Mouse (Mus musculus) E14TG2a.4 (cell line): ENCODE results near the gene Sept6.

Experiments
- H3K27me3 ChIP-seq: 2 replicates; pipeline ENCODE4 v1.6.1; 2014; ENCODE audit warnings: low read length, control low read depth; ENCODE audit not compliant: insufficient read depth
- H3K36me3 ChIP-seq: 2 replicates; pipeline ENCODE4 v1.6.1; 2014; ENCODE audit warnings: low read length, control low read depth; ENCODE audit not compliant: insufficient read depth
- H3K4me1 ChIP-seq: replicated peaks from 2 replicates; pipeline ENCODE4 v1.6.1; 2014; ENCODE audit warnings: low read depth, low read length, control low read depth
- H3K4me3 ChIP-seq: replicated peaks from 2 replicates; pipeline ENCODE4 v1.5.1; 2014; ENCODE audit warnings: mild to moderate bottlenecking, low read length
- H3K9me3 ChIP-seq: 2 replicates; pipeline ENCODE4 v1.6.1; 2014; ENCODE audit warnings: low read length, control low read depth
- CTCF ChIP-seq: conservative IDR thresholded peaks from 2 replicates; pipeline ENCODE4 v1.5.1; 2014; ENCODE audit warnings: low read length
- NANOG ChIP-seq: IDR thresholded peaks from 2 replicates; pipeline ENCODE4 v1.6.1; 2014; ENCODE audit warnings: borderline replicate concordance, low read length, mixed read lengths
- POU5F1 ChIP-seq: IDR thresholded peaks from 2 replicates; pipeline ENCODE4 v1.6.1; 2014; ENCODE audit warnings: low read length, borderline replicate concordance

Gene Sept6

DNA sequence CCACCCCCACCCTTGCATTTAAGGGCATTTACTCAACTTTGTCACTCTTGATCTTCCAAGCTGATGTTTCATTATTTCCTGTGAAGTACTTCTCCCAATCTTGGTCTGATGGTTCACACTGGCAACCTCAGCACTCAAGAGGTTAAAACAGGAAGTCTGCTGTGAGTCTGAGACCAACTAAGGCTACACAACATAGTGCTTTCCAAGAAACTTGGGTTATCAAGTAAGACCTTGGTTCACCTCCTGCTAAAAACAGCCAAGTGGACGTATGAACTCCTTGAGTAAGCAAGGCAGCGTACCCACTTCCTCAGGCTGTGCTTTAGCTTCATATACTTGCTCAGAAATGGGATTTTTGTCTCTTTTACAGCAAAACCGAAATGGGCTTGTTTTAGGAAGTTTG lies 121.2 kb downstream of the Sept6 start:
- Histone ChIP-seq H3K4me3 (no peak overlapping the region), H3K4me1 (peaks cover 6% of the 10 kb centered on the region; the same call in 1 of the 2 replicates), H3K36me3 (no peaks in the 10 kb centered on the region), H3K9me3 (no peaks in the 10 kb centered on the region), H3K27me3 (no peaks in the 10 kb centered on the region)
- TF ChIP-seq POU5F1 (no peak), NANOG (no peak), CTCF (no peak)

DNA sequence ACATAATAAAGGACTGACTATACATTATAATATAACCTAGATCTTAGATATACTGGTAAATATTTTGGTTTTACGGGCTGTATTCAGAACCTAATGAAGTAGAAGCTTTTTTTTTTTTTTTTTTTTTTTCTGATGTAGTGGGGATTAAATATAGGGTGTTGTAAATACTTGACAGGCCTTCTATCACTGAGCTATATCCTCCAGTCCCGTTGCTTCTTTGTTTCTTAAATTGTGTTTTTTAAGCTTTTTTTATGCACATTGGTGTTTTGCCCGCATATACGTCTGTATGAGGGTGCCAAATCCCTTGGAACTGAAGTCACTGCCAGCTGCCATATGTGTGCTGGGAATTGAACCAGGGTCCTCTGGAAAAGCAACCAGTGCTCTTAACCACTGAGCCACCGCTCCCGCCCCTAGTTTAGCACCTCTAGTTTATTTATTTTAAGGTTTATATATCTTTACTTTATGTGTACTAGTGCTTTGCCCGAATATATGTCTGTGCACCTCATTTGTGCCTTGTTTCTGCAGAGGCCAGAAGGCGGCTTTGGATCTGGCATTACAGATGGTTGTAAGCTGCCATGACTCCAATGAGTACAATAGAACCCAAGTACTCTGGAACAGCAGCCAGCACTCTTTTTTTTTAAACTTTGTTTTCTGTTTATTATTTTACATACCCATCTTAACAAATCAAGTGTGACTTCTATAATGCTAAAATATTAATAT lies 126.8 kb downstream of the Sept6 start:
- TF ChIP-seq CTCF (no peak), POU5F1 (no peak), NANOG (no peak)
- Histone ChIP-seq H3K4me3 (peak overlapping the region; percentile 76), H3K9me3 (no peaks in the 10 kb centered on the region), H3K27me3 (no peaks in the 10 kb centered on the region), H3K36me3 (peaks cover 8% of the 10 kb centered on the region), H3K4me1 (peaks cover 10% of the 10 kb centered on the region; the same call in 1 of the 2 replicates)

GRCm38 (mm10) chrX:36863766-36864608 lies 127.6 kb downstream of the Sept6 start:
- Histone ChIP-seq H3K9me3 (no peaks in the 10 kb centered on the region), H3K36me3 (peaks cover 11% of the 10 kb centered on the region)
- no peak for TF ChIP-seq POU5F1
- TF ChIP-seq CTCF, result no peak
- TF ChIP-seq NANOG, result no peak

More at GRCm38 (mm10) chrX:36863766-36864608, 127.6 kb downstream of the Sept6 start:
- Histone ChIP-seq H3K27me3 (no peaks in the 10 kb centered on the region), H3K4me3 (peak overlapping the region; percentile 76), H3K4me1 (peaks cover 10% of the 10 kb centered on the region; the same call in 1 of the 2 replicates)
